Mouse (Mus musculus) liver, postnatal 0 days (tissue): ENCODE data around the gene Ercc4. TPM values are rescaled to one million over a fixed set of nuclear protein-coding genes. Genes with fewer than 3 reads are reported as not detected.
A peak's percentile ranks its signal among the peaks of the same experiment; 100 is the strongest.

ENCODE experiments used
- ATAC-seq: fragments of 200-750 bp; cut with Nextera tagmentation; 2 replicates; pipeline ENCODE4 v1.8.0; 2017; ENCODE audit warnings: mild to moderate bottlenecking, moderate library complexity
- DNase-seq: peaks from one replicate; pipeline ENCODE4 v3.0.0-alpha.2; 2016
- H3K27ac ChIP-seq: fragments of 300-500 bp; sonication (generic); 2 replicates; pipeline ENCODE4 v1.5.1; 2014; ENCODE audit warnings: antibody characterized with exemption, moderate library complexity, mild to moderate bottlenecking, low read depth
- H3K27me3 ChIP-seq: fragments of 300-500 bp; sonication (generic); 2 replicates; pipeline ENCODE4 v1.6.1; 2014; ENCODE audit warnings: low read length, control low read depth, mixed read lengths; ENCODE audit not compliant: insufficient read depth
- H3K36me3 ChIP-seq: fragments of 300-500 bp; sonication (generic); replicated peaks from 2 replicates; pipeline ENCODE4 v1.6.1; 2014; ENCODE audit warnings: mild to moderate bottlenecking, control low read depth, low read length, moderate library complexity, mixed read lengths; ENCODE audit not compliant: insufficient read depth
- H3K4me1 ChIP-seq: fragments of 300-500 bp; sonication (generic); 2 replicates; pipeline ENCODE4 v1.6.1; 2014; ENCODE audit warnings: antibody characterized with exemption, mild to moderate bottlenecking, control low read depth; ENCODE audit not compliant: insufficient read depth
- H3K4me2 ChIP-seq: fragments of 300-500 bp; sonication (generic); 2 replicates; pipeline ENCODE4 v1.6.1; 2014; ENCODE audit warnings: low read depth, mild to moderate bottlenecking, low read length, moderate library complexity, mixed read lengths
- H3K4me3 ChIP-seq: fragments of 300-500 bp; sonication (generic); 2 replicates; pipeline ENCODE4 v1.5.1; 2014; ENCODE audit warnings: low read depth, low read length
- H3K9ac ChIP-seq: fragments of 300-500 bp; sonication (generic); replicated peaks from 2 replicates; pipeline ENCODE4 v1.6.1; 2014; ENCODE audit warnings: mild to moderate bottlenecking, moderate library complexity
- H3K9me3 ChIP-seq: fragments of 300-500 bp; sonication (generic); 2 replicates; pipeline ENCODE4 v1.6.1; 2016; ENCODE audit warnings: mild to moderate bottlenecking, control low read depth, low read length, mixed read lengths
- CTCF ChIP-seq: sonication (generic); IDR thresholded peaks from 2 replicates; pipeline ENCODE4 v1.5.1; 2016; ENCODE audit warnings: antibody characterized with exemption, low read depth
- EP300 ChIP-seq: IDR thresholded peaks from 2 replicates; pipeline ENCODE4 v1.6.1; 2016; ENCODE audit warnings: antibody characterized with exemption, low read depth, mild to moderate bottlenecking
- WGBS: fragments of 180-500 bp; shearing (Covaris S2); extraction: QIAGEN DNeasy Blood & Tissue Kit; methylation state at CpG from one replicate; pipeline ENCODE4 v1.1.7; 2014; ENCODE audit not compliant: insufficient replicate concordance; 5-methylcytosine and 5-hydroxymethylcytosine counted together
- polyA plus RNA-seq: library from polyadenylated mRNA; unstranded; fragments of >200 nt; fragmentation: Nextera tagmentation; extraction: Ambion mirVana; gene quantifications from 2 replicates; pipeline ENCODE4 v1.2.1, GENCODE M21; 2015

Gene Ercc4
- polyA plus RNA-seq, 1 experiment from 2014 or later, result 3.2 TPM

GRCm38 (mm10) chr16:13153215-13153614 is 43.7 kb downstream of the Ercc4 start:
- H3K4me1 ChIP-seq, result no peaks in the 10 kb centered on the region
- no peaks in the 10 kb centered on the region for H3K27me3 ChIP-seq
- 89% methylated on average over 4 of the region's 4 CpGs for WGBS
- no peak overlapping the region for H3K4me2 ChIP-seq
- H3K27ac ChIP-seq, result no peak overlapping the region
- no peak overlapping the region for H3K4me3 ChIP-seq
- H3K36me3 ChIP-seq, result peaks cover 10% of the 10 kb centered on the region
- H3K9ac ChIP-seq, result no peak overlapping the region
- no peak for TF ChIP-seq EP300
- no peak for TF ChIP-seq CTCF
- DNase-seq, result no peak
- no peak for ATAC-seq
- H3K9me3 ChIP-seq, result no peaks in the 10 kb centered on the region

GRCm38 (mm10) chr16:13154352-13154751 is 44.9 kb downstream of the Ercc4 start:
- Histone ChIP-seq H3K4me1 (no peaks in the 10 kb centered on the region), H3K4me3 (no peak overlapping the region), H3K9me3 (no peaks in the 10 kb centered on the region), H3K9ac (no peak overlapping the region), H3K4me2 (no peak overlapping the region), H3K36me3 (0 out of 2 replicates have a peak, but pooled peaks cover 3% of the 10 kb centered on the region), H3K27me3 (no peaks in the 10 kb centered on the region), H3K27ac (no peak overlapping the region)
- TF ChIP-seq EP300 (no peak), CTCF (no peak)
- ATAC-seq (no peak), DNase-seq (peak; percentile 10)

GRCm38 (mm10) chr16:13157314-13157713 is 47.8 kb downstream of the Ercc4 start:
- Histone ChIP-seq H3K4me1 (no peaks in the 10 kb centered on the region), H3K4me3 (no peak overlapping the region), H3K27me3 (no peaks in the 10 kb centered on the region), H3K27ac (no peak overlapping the region), H3K9me3 (no peaks in the 10 kb centered on the region), H3K4me2 (no peak overlapping the region), H3K9ac (no peak overlapping the region), H3K36me3 (no peaks in the 10 kb centered on the region)
- WGBS, result 31% methylated on average over 6 of the region's 6 CpGs
- TF ChIP-seq EP300 (no peak), CTCF (no peak)
- DNase-seq (peak; percentile 9), ATAC-seq (no peak)

GRCm38 (mm10) chr16:13158153-13158670 is 48.7 kb downstream of the Ercc4 start:
- H3K27ac ChIP-seq, result no peak overlapping the region
- no peak for DNase-seq

GRCm38 (mm10) chr16:13158906-13159889 is 49.7 kb downstream of the Ercc4 start:
- no peaks in the 10 kb centered on the region for H3K27me3 ChIP-seq
- TF ChIP-seq EP300 (no peak), CTCF (no peak)
- H3K36me3 ChIP-seq, result no peaks in the 10 kb centered on the region
- WGBS, result 27% methylated on average over 13 of the region's 13 CpGs
- no peak overlapping the region for H3K27ac ChIP-seq
- DNase-seq, result no peak
- H3K4me1 ChIP-seq, result no peaks in the 10 kb centered on the region
- no peaks in the 10 kb centered on the region for H3K9me3 ChIP-seq
- H3K4me3 ChIP-seq, result no peak overlapping the region
- ATAC-seq, result no peak
- H3K4me2 ChIP-seq, result peak overlapping the region; percentile 57
- H3K9ac ChIP-seq, result no peak overlapping the region

More at GRCm38 (mm10) chr16:13158153-13158670, 48.7 kb downstream of the Ercc4 start:
- no peak overlapping the region for H3K4me3 ChIP-seq
- no peaks in the 10 kb centered on the region for H3K4me1 ChIP-seq
- no peaks in the 10 kb centered on the region for H3K9me3 ChIP-seq
- no peaks in the 10 kb centered on the region for H3K36me3 ChIP-seq
- 59% methylated on average over 3 of the region's 3 CpGs for WGBS
- no peak for ATAC-seq
- H3K4me2 ChIP-seq, result no peak overlapping the region
- no peaks in the 10 kb centered on the region for H3K27me3 ChIP-seq
- TF ChIP-seq EP300 (no peak), CTCF (peak; percentile 14; the same call in 1 of the 2 replicates)
- no peak overlapping the region for H3K9ac ChIP-seq

- TF ChIP-seq CTCF, result peak; percentile 98
- peak; percentile 51; the same call in 1 of the 2 replicates for TF ChIP-seq EP300
- Histone ChIP-seq H3K4me2 (peak overlapping the region; percentile 57), H3K4me1 (no peaks in the 10 kb centered on the region), H3K9ac (no peak overlapping the region), H3K36me3 (no peaks in the 10 kb centered on the region), H3K4me3 (peak overlapping the region; percentile 25), H3K27ac (0 out of 2 replicates have a peak overlapping the region, but pooled peaks have one; percentile 25), H3K27me3 (no peaks in the 10 kb centered on the region), H3K9me3 (no peaks in the 10 kb centered on the region)
- DNase-seq (peak; percentile 90), ATAC-seq (peak; percentile 99)
- 2% methylated on average over 29 of the region's 29 CpGs for WGBS
These were observed 50.6 kb downstream of the Ercc4 start for GRCm38 (mm10) chr16:13159927-13160644.
